Mouse (Mus musculus): Measurements from ENCODE around the gene Stab2. TPM values are rescaled to one million over a fixed set of nuclear protein-coding genes. Genes with fewer than 3 reads are reported as not detected.

The Stab2 gene
- total RNA-seq, 2 experiments from 2014 or later, result not detected

- ATAC-seq (replicated peaks; ENCODE audit: poor library complexity), result no peak
These were observed 15.4 kb downstream of the Stab2 start for GRCm38 (mm10) chr10:86992238-86992976.

GRCm38 (mm10) chr10:86990666-86991065 lies 17.2 kb downstream of the Stab2 start:
- ATAC-seq (replicated peaks; ENCODE audit: poor library complexity), result peak; percentile 96

GRCm38 (mm10) chr10:86989838-86990237 lies 18.0 kb downstream of the Stab2 start:
- ATAC-seq (replicated peaks; ENCODE audit: poor library complexity), result no peak

GRCm38 (mm10) chr10:86976001-86976726 lies 31.7 kb downstream of the Stab2 start:
- no peak for ATAC-seq (replicated peaks; ENCODE audit: poor library complexity)

- ATAC-seq (replicated peaks; ENCODE audit: poor library complexity), result no peak
These were observed 34.5 kb downstream of the Stab2 start for GRCm38 (mm10) chr10:86973276-86973675.

GRCm38 (mm10) chr10:86972503-86972826 lies 35.4 kb downstream of the Stab2 start:
- ATAC-seq (replicated peaks; ENCODE audit: poor library complexity), result no peak

- peak; percentile 91 for ATAC-seq (replicated peaks; ENCODE audit: poor library complexity)
These were observed 35.9 kb downstream of the Stab2 start for GRCm38 (mm10) chr10:86971680-86972502.

- no peak for ATAC-seq (replicated peaks; ENCODE audit: poor library complexity)
These were observed 38.5 kb downstream of the Stab2 start for GRCm38 (mm10) chr10:86969346-86969745.

GRCm38 (mm10) chr10:86961542-86962466 lies 46.0 kb downstream of the Stab2 start:
- ATAC-seq (replicated peaks; ENCODE audit: poor library complexity), result no peak

GRCm38 (mm10) chr10:86955299-86955698 lies 52.5 kb downstream of the Stab2 start:
- ATAC-seq (replicated peaks; ENCODE audit: poor library complexity), result no peak

- ATAC-seq (replicated peaks; ENCODE audit: poor library complexity), result no peak
These were observed 55.1 kb downstream of the Stab2 start for GRCm38 (mm10) chr10:86952696-86953095.

- ATAC-seq (replicated peaks; ENCODE audit: poor library complexity), result no peak
These were observed 57.0 kb downstream of the Stab2 start for GRCm38 (mm10) chr10:86950806-86951205.

GRCm38 (mm10) chr10:86949886-86950285 lies 57.9 kb downstream of the Stab2 start:
- no peak for ATAC-seq (replicated peaks; ENCODE audit: poor library complexity)

GRCm38 (mm10) chr10:86947541-86947940 lies 60.3 kb downstream of the Stab2 start:
- ATAC-seq (replicated peaks; ENCODE audit: poor library complexity), result no peak

GRCm38 (mm10) chr10:86940591-86940990 lies 67.2 kb downstream of the Stab2 start:
- no peak for ATAC-seq (replicated peaks; ENCODE audit: poor library complexity)

- no peak for ATAC-seq (replicated peaks; ENCODE audit: poor library complexity)
These were observed 73.4 kb downstream of the Stab2 start for GRCm38 (mm10) chr10:86934376-86934775.

GRCm38 (mm10) chr10:86933906-86934305 lies 73.9 kb downstream of the Stab2 start:
- no peak for ATAC-seq (replicated peaks; ENCODE audit: poor library complexity)

- peak; percentile 34; the same call in 1 of the 2 replicates for ATAC-seq (replicated peaks; ENCODE audit: poor library complexity)
These were observed 74.6 kb downstream of the Stab2 start for GRCm38 (mm10) chr10:86933180-86933695.

- ATAC-seq (replicated peaks; ENCODE audit: poor library complexity), result no peak
These were observed 84.2 kb downstream of the Stab2 start for GRCm38 (mm10) chr10:86923602-86924001.

GRCm38 (mm10) chr10:86915595-86915994 lies 92.2 kb downstream of the Stab2 start:
- no peak for ATAC-seq (replicated peaks; ENCODE audit: poor library complexity)

Measured in megakaryocyte progenitor cell, adult 5-6 weeks (primary cell).